Mouse (Mus musculus): Measurements from ENCODE around the gene Per3.

Per3 gene

DNA sequence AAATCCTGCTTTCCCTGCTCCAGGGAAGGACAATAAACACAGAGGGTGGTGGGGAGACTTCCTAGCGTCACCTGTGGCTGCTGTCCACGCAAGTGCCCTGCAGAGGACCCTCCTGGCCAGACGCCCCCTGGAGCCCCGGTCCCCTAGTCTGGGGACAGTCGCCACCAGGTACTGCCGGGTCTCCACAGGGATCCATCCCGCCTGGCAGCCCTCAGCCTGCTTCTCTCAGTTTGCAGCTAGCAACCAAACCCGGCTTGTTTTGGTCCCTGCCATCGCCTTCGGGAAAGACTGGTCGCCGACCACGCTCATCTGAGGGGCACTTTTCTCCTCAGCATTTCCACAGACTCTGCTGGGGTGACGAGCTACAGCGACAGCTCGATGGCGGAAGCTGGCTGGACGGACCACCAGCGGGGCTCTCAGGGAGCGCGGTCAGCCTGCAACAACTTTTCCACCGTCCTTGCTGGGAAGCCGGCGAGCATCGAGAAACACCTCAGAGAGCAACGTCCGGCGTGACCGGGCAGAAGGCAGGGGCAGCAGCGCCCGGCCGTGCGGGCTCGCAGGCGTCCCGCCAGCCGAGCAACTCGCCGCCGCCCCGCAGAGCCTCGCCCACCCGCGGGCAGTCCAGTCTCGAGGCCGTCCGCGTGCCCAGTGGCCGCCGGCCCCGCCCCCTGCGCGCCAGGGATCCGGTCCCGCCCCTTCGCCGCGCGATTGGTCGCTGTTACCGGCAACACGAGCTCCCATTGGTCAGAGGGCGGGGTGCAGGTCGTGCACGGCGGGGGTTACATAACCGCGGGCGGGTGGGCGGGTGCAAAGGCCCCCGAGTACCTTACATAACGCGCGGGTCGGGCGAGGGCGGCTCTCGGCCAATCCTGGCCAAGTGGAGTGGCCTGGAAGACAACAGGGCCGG, at the start of gene Per3:
Gene Per3, minus strand, starts transcription at position 629 of the 907 bp plus-strand sequence.
- peak; percentile 99 for DNase-seq

DNA sequence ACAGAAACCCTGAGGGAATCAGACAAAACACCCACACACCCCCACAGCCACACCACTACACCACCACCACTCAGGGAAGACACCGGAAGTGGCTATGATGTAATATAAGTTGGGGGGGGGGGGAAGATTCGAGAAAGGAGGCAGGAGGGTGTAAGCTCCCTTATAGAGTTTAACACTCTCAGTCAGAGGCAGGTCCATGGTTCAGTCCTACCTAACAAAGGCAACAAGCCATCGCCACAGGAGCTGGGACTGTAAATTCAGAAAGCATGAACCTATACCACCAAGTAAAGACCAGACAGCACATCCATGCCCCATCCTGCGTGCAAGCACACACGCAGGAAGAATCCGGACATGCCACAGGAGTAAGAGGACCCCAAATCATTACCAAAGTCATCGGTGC, 44.8 kb upstream of the Per3 start, which contains the start of gene Gm13090:
Gene Gm13090, plus strand, starts transcription at position 301 of the 400 bp plus-strand sequence.
- no peak for DNase-seq

DNA sequence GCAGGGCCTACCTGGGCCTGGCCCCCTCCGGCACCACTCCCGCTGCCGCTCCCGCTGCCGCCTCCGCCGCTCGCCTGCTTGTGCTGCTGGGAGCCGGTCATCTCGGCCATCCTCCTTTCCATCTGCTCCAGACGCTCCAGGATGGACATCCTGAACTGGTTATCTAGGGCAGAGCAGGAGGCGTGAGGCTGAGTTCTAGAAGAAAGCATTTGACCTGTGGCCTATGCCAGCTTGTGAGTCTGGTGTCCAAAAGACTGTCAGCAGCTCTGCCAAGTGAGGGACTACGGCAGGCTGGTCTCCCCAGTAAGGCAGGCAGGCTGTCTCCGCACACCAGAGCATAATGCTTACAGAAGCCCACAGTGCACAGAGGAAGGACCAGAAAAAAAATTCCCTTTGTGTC, 44.4 kb upstream of the Per3 start:
- no peak for DNase-seq

- no peak for DNase-seq
These were observed 42.9 kb upstream of the Per3 start for GRCm38 (mm10) chr4:151087358-151087757.

- DNase-seq = no peak
These were observed 38.6 kb upstream of the Per3 start for GRCm38 (mm10) chr4:151083027-151083426.

DNA sequence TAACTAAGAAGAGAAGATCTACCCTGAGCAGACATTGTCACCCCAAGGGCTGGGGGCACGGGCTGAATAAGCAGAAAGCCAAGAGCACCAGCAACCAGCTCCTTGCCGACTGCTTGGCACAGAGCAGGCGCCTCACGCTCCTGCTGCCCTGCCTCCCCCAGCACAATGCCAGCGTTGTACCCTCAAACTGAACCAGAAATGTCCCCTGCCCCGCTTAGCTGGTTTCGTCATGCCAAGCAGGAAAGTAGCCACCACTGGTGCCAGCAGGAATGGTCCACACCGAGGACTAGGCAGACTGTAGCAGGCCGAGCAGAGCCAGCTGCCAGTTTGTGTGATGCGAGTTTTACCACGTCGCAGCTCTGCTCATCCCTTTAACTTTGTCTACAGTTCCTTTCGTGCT, 37.5 kb upstream of the Per3 start:
- DNase-seq = no peak

DNA sequence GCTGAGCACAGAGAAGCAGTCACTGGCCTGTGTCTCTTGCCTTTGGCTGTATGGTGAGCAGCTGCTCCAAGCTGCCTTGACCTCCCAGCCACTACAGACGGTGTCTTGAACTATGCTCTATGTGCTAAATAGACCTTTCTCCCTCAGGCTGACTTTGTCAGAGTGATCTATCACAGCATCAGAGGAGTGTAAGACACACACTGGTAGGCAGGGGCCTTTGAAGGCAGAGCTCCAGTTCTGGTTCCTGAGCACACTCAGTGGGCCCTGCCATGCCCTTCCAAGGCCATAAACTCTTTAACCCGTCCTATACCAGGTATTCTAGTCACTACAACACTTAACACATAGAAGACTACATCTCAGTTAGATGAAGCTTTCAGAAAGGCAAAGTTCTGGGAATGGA, 36.9 kb upstream of the Per3 start:
- DNase-seq = no peak

- no peak for DNase-seq
These were observed 30.4 kb upstream of the Per3 start for GRCm38 (mm10) chr4:151074817-151075216.

- peak; percentile 89 for DNase-seq
These were observed 28.8 kb upstream of the Per3 start for GRCm38 (mm10) chr4:151073108-151073744.

DNA sequence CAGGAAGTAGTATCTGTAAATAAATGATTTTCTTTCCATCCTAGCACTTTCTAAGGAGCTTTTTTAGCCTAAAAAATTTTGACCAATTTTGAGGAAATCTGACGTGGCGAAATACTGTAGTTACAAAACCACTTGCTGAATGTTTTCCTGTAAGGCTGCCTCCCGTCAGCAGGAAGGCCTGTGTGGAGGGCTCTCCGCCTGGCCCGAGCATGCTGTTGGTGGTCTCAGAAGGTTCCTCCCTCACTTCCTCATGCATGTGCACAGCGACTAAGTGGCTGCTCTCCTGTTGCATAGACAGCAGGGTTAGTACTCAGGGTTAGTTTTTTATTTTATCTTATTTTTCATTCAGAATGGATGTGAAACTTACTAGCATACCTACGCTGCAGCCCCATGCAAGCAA, 26.5 kb upstream of the Per3 start:
- no peak for DNase-seq

- no peak for DNase-seq
These were observed 24.3 kb upstream of the Per3 start for GRCm38 (mm10) chr4:151068751-151069150.

DNA sequence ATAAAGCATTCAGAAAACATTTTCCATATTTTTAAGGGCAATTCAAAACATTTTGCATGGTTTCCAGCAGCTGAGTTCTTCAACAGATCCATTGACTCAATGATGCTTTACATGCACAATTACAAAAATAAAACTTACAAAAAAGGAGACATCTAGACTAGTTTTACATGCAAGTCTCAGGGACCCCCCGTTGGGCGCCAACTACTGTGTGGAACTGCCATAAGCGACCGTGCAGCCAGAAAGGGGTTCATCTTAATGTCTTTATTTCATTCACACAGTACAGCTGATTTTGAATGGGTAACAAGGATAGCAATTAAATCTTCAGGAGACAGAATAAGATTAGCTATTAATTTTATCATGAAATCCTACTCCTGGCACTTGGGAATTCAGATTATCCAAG, 15.1 kb upstream of the Per3 start:
- DNase-seq = no peak

- no peak for DNase-seq
These were observed 14.2 kb upstream of the Per3 start for GRCm38 (mm10) chr4:151058634-151059033.

GRCm38 (mm10) chr4:151057347-151058321, 13.2 kb upstream of the Per3 start, which contains the start of gene Vamp3:
Gene Vamp3 (minus strand): TSS chr4:151057963.
- peak; percentile 99 for DNase-seq

GRCm38 (mm10) chr4:151051162-151051561, 6.7 kb upstream of the Per3 start:
- no peak for DNase-seq

- DNase-seq = no peak
These were observed 2.1 kb upstream of the Per3 start for GRCm38 (mm10) chr4:151046524-151046923.

DNA sequence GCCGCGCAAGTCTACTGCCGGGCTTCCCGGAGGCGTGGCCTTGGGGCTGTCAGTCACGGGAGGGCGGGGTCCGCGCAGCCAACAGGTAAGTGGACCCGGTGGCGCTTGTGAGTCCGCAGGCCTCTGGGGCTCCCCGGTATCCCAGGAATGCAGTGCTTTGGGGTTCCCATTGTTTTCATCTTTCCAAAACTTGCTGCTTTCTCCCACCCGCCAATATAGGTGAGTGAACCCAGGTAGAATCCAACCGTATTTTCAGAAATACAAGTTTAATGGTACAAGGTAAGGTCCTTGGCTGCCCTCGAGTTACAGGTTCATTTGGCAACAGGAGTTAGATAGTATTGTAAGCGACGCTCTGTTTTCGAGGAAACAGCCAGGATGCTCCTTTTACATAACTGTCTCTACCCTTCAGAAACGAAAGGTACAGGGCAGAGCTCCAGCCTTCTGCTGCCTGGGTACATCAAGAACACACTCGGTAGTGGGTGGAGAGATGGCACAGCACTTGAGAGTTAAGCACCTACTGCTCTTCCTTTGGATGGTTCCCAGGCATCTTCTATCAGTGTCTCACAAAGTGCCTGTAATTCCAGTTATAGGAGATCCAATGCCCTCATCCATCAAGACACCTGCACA, 592 bp upstream of the Per3 start:
- DNase-seq = no peak

DNA sequence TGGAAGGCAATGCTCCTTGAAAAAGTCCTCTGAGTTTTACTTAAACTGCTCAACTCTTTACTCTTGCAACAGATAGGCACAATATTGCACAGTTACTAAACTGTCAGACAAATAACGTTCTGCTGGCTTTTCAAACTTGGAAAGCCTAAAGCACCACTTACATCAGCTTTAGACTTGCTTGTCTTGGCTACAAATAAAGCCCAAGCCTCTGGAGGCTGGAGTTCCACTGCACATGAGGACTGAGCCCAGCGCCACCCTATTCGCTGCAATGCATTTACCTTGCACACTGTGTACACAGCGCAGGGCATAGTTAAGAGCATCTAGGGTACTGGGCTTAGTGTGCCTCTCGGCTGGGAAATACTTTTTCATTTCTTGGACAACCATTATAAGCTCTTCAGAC, 1.2 kb downstream of the Per3 start:
- peak; percentile 67 for DNase-seq

- no peak for DNase-seq
These were observed 3.0 kb downstream of the Per3 start for GRCm38 (mm10) chr4:151041506-151041905.

GRCm38 (mm10) chr4:151037800-151038199, 6.7 kb downstream of the Per3 start:
- no peak for DNase-seq

DNA sequence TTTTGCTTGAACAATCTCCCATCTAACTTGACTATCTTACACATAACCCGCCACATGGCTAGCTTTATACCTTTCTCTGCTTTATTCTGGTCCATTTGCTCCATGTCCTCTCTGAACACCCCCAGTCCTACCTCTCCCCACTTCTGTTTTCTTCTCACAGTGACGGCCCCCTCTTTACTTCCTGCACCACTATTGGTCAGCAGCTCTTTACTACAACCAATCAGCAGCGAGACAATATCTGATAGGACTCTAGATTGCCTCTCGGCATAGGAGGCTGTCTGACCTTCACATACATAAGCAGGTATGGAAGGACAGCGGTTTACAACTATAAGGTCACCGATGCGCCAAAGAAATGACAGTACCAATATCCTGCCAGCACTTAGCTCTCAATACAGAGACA, 7.9 kb downstream of the Per3 start:
- DNase-seq = no peak

GRCm38 (mm10) chr4:151027001-151027400, 17.5 kb downstream of the Per3 start:
- peak; percentile 49 for DNase-seq
